Mouse (Mus musculus): ENCODE results near the gene Dpyd. TPM values are rescaled to one million over a fixed set of nuclear protein-coding genes. Genes with fewer than 3 reads are reported as not detected.

The Dpyd gene
- polyA plus RNA-seq, 1 experiment from 2014 or later: 3.0 TPM

- no peak overlapping the region for H3K27ac ChIP-seq (ENCODE audit: low read depth, low read length)
- H3K4me3 ChIP-seq (ENCODE audit: low read depth, low read length): no peak overlapping the region
- no peak overlapping the region for H3K9ac ChIP-seq (ENCODE audit: low read length)
- no peaks in the 10 kb centered on the region for H3K9me3 ChIP-seq (replicated peaks; ENCODE audit: control insufficient read depth, low read length)
- no peaks in the 10 kb centered on the region for H3K27me3 ChIP-seq (replicated peaks; ENCODE audit: control insufficient read depth, insufficient read depth, low read length)
- WGBS: 90% methylated on average over 4 of the region's 4 CpGs
- no peaks in the 10 kb centered on the region for H3K4me1 ChIP-seq (ENCODE audit: control insufficient read depth, insufficient read depth, low read length)
- H3K4me2 ChIP-seq (ENCODE audit: low read length): no peak overlapping the region
- ATAC-seq (no peak), DNase-seq (ENCODE audit: low spot score) (peak; percentile 54)
- no peaks in the 10 kb centered on the region for H3K36me3 ChIP-seq (ENCODE audit: control insufficient read depth, insufficient read depth, low read length)
Measured at GRCm38 (mm10) chr3:118991793-118992192, 429.9 kb downstream of the Dpyd start.

GRCm38 (mm10) chr3:119021255-119021654, 459.3 kb downstream of the Dpyd start:
- DNase-seq (ENCODE audit: low spot score) (peak; percentile 94), ATAC-seq (peak; percentile 99)
- Histone ChIP-seq H3K36me3 (ENCODE audit: control insufficient read depth, insufficient read depth, low read length) (no peaks in the 10 kb centered on the region), H3K27me3 (replicated peaks; ENCODE audit: control insufficient read depth, insufficient read depth, low read length) (peaks cover 5% of the 10 kb centered on the region; the same call in 1 of the 2 replicates), H3K4me3 (ENCODE audit: low read depth, low read length) (no peak overlapping the region), H3K4me2 (ENCODE audit: low read length) (no peak overlapping the region), H3K27ac (ENCODE audit: low read depth, low read length) (no peak overlapping the region), H3K9ac (ENCODE audit: low read length) (no peak overlapping the region), H3K4me1 (ENCODE audit: control insufficient read depth, insufficient read depth, low read length) (no peaks in the 10 kb centered on the region), H3K9me3 (replicated peaks; ENCODE audit: control insufficient read depth, low read length) (no peaks in the 10 kb centered on the region)
- 9% methylated on average over 7 of the region's 7 CpGs for WGBS

- 28% methylated on average over 1 of the region's 1 CpGs for WGBS
Measured at GRCm38 (mm10) chr3:119042611-119043010, 480.7 kb downstream of the Dpyd start.

GRCm38 (mm10) chr3:119056144-119056543, 494.2 kb downstream of the Dpyd start:
- H3K9me3 ChIP-seq (replicated peaks; ENCODE audit: control insufficient read depth, low read length): no peaks in the 10 kb centered on the region
- no peaks in the 10 kb centered on the region for H3K27me3 ChIP-seq (replicated peaks; ENCODE audit: control insufficient read depth, insufficient read depth, low read length)
- H3K9ac ChIP-seq (ENCODE audit: low read length): no peak overlapping the region
- no peaks in the 10 kb centered on the region for H3K36me3 ChIP-seq (ENCODE audit: control insufficient read depth, insufficient read depth, low read length)
- 86% methylated on average over 1 of the region's 1 CpGs for WGBS
- DNase-seq (ENCODE audit: low spot score) (no peak), ATAC-seq (no peak)
- H3K27ac ChIP-seq (ENCODE audit: low read depth, low read length): no peak overlapping the region
- no peak overlapping the region for H3K4me3 ChIP-seq (ENCODE audit: low read depth, low read length)
- H3K4me1 ChIP-seq (ENCODE audit: control insufficient read depth, insufficient read depth, low read length): no peaks in the 10 kb centered on the region
- no peak overlapping the region for H3K4me2 ChIP-seq (ENCODE audit: low read length)

More at GRCm38 (mm10) chr3:119042611-119043010, 480.7 kb downstream of the Dpyd start:
- Histone ChIP-seq H3K4me1 (ENCODE audit: control insufficient read depth, insufficient read depth, low read length) (no peaks in the 10 kb centered on the region), H3K9ac (ENCODE audit: low read length) (no peak overlapping the region), H3K27ac (ENCODE audit: low read depth, low read length) (no peak overlapping the region), H3K4me2 (ENCODE audit: low read length) (no peak overlapping the region), H3K27me3 (replicated peaks; ENCODE audit: control insufficient read depth, insufficient read depth, low read length) (no peaks in the 10 kb centered on the region), H3K4me3 (ENCODE audit: low read depth, low read length) (no peak overlapping the region), H3K36me3 (ENCODE audit: control insufficient read depth, insufficient read depth, low read length) (no peaks in the 10 kb centered on the region), H3K9me3 (replicated peaks; ENCODE audit: control insufficient read depth, low read length) (no peaks in the 10 kb centered on the region)
- ATAC-seq (no peak), DNase-seq (ENCODE audit: low spot score) (no peak)

GRCm38 (mm10) chr3:119063214-119063613, 501.3 kb downstream of the Dpyd start:
- H3K4me2 ChIP-seq (ENCODE audit: low read length): no peak overlapping the region
- DNase-seq (ENCODE audit: low spot score) (peak; percentile 85), ATAC-seq (peak; percentile 81)
- H3K27me3 ChIP-seq (replicated peaks; ENCODE audit: control insufficient read depth, insufficient read depth, low read length): 0 out of 2 replicates have a peak, but pooled peaks cover 5% of the 10 kb centered on the region
- 5% methylated on average over 4 of the region's 4 CpGs for WGBS
- no peaks in the 10 kb centered on the region for H3K9me3 ChIP-seq (replicated peaks; ENCODE audit: control insufficient read depth, low read length)
- no peaks in the 10 kb centered on the region for H3K36me3 ChIP-seq (ENCODE audit: control insufficient read depth, insufficient read depth, low read length)
- no peak overlapping the region for H3K9ac ChIP-seq (ENCODE audit: low read length)
- peak overlapping the region; percentile 10; the same call in 1 of the 2 replicates for H3K27ac ChIP-seq (ENCODE audit: low read depth, low read length)
- no peak overlapping the region for H3K4me3 ChIP-seq (ENCODE audit: low read depth, low read length)
- 0 out of 2 replicates have a peak, but pooled peaks cover 4% of the 10 kb centered on the region for H3K4me1 ChIP-seq (ENCODE audit: control insufficient read depth, insufficient read depth, low read length)

- Histone ChIP-seq H3K4me1 (ENCODE audit: control insufficient read depth, insufficient read depth, low read length) (0 out of 2 replicates have a peak, but pooled peaks cover 4% of the 10 kb centered on the region), H3K9ac (ENCODE audit: low read length) (no peak overlapping the region), H3K27me3 (replicated peaks; ENCODE audit: control insufficient read depth, insufficient read depth, low read length) (0 out of 2 replicates have a peak, but pooled peaks cover 5% of the 10 kb centered on the region), H3K36me3 (ENCODE audit: control insufficient read depth, insufficient read depth, low read length) (no peaks in the 10 kb centered on the region), H3K4me2 (ENCODE audit: low read length) (no peak overlapping the region), H3K27ac (ENCODE audit: low read depth, low read length) (no peak overlapping the region), H3K4me3 (ENCODE audit: low read depth, low read length) (no peak overlapping the region), H3K9me3 (replicated peaks; ENCODE audit: control insufficient read depth, low read length) (no peaks in the 10 kb centered on the region)
- peak; percentile 96 for DNase-seq (ENCODE audit: low spot score)
- peak; percentile 93 for ATAC-seq
- 0% methylated on average over 1 of the region's 1 CpGs for WGBS
Measured at GRCm38 (mm10) chr3:119063642-119064041, 501.7 kb downstream of the Dpyd start.

GRCm38 (mm10) chr3:119064746-119065145, 502.8 kb downstream of the Dpyd start:
- Histone ChIP-seq H3K27me3 (replicated peaks; ENCODE audit: control insufficient read depth, insufficient read depth, low read length) (0 out of 2 replicates have a peak, but pooled peaks cover 5% of the 10 kb centered on the region), H3K4me3 (ENCODE audit: low read depth, low read length) (no peak overlapping the region), H3K36me3 (ENCODE audit: control insufficient read depth, insufficient read depth, low read length) (no peaks in the 10 kb centered on the region), H3K4me1 (ENCODE audit: control insufficient read depth, insufficient read depth, low read length) (0 out of 2 replicates have a peak, but pooled peaks cover 4% of the 10 kb centered on the region), H3K4me2 (ENCODE audit: low read length) (no peak overlapping the region), H3K9ac (ENCODE audit: low read length) (no peak overlapping the region), H3K9me3 (replicated peaks; ENCODE audit: control insufficient read depth, low read length) (no peaks in the 10 kb centered on the region), H3K27ac (ENCODE audit: low read depth, low read length) (no peak overlapping the region)
- ATAC-seq: no peak
- DNase-seq (ENCODE audit: low spot score): no peak
- 46% methylated on average over 7 of the region's 7 CpGs for WGBS

GRCm38 (mm10) chr3:119067221-119067620, 505.3 kb downstream of the Dpyd start:
- 0 out of 2 replicates have a peak, but pooled peaks cover 4% of the 10 kb centered on the region for H3K4me1 ChIP-seq (ENCODE audit: control insufficient read depth, insufficient read depth, low read length)
- H3K36me3 ChIP-seq (ENCODE audit: control insufficient read depth, insufficient read depth, low read length): no peaks in the 10 kb centered on the region
- no peak overlapping the region for H3K9ac ChIP-seq (ENCODE audit: low read length)
- WGBS: 53% methylated on average over 9 of the region's 9 CpGs
- ATAC-seq (no peak), DNase-seq (ENCODE audit: low spot score) (peak; percentile 33)
- 0 out of 2 replicates have a peak, but pooled peaks cover 5% of the 10 kb centered on the region for H3K27me3 ChIP-seq (replicated peaks; ENCODE audit: control insufficient read depth, insufficient read depth, low read length)
- H3K4me3 ChIP-seq (ENCODE audit: low read depth, low read length): no peak overlapping the region
- H3K27ac ChIP-seq (ENCODE audit: low read depth, low read length): no peak overlapping the region
- no peaks in the 10 kb centered on the region for H3K9me3 ChIP-seq (replicated peaks; ENCODE audit: control insufficient read depth, low read length)
- H3K4me2 ChIP-seq (ENCODE audit: low read length): no peak overlapping the region

- WGBS: 72% methylated on average over 1 of the region's 1 CpGs
- no peak for DNase-seq (ENCODE audit: low spot score)
- ATAC-seq: no peak
Measured at GRCm38 (mm10) chr3:119086618-119087017, 524.7 kb downstream of the Dpyd start.

More at GRCm38 (mm10) chr3:119086618-119087017, 524.7 kb downstream of the Dpyd start:
- no peak overlapping the region for H3K27ac ChIP-seq (ENCODE audit: low read depth, low read length)
- no peak overlapping the region for H3K4me2 ChIP-seq (ENCODE audit: low read length)
- H3K27me3 ChIP-seq (replicated peaks; ENCODE audit: control insufficient read depth, insufficient read depth, low read length): no peaks in the 10 kb centered on the region
- H3K36me3 ChIP-seq (ENCODE audit: control insufficient read depth, insufficient read depth, low read length): no peaks in the 10 kb centered on the region
- H3K9me3 ChIP-seq (replicated peaks; ENCODE audit: control insufficient read depth, low read length): no peaks in the 10 kb centered on the region
- no peak overlapping the region for H3K4me3 ChIP-seq (ENCODE audit: low read depth, low read length)
- no peak overlapping the region for H3K9ac ChIP-seq (ENCODE audit: low read length)
- no peaks in the 10 kb centered on the region for H3K4me1 ChIP-seq (ENCODE audit: control insufficient read depth, insufficient read depth, low read length)

All from forebrain, embryonic 14.5 days (tissue).